Mouse (Mus musculus): ENCODE data around the gene Traf5.

DNA sequence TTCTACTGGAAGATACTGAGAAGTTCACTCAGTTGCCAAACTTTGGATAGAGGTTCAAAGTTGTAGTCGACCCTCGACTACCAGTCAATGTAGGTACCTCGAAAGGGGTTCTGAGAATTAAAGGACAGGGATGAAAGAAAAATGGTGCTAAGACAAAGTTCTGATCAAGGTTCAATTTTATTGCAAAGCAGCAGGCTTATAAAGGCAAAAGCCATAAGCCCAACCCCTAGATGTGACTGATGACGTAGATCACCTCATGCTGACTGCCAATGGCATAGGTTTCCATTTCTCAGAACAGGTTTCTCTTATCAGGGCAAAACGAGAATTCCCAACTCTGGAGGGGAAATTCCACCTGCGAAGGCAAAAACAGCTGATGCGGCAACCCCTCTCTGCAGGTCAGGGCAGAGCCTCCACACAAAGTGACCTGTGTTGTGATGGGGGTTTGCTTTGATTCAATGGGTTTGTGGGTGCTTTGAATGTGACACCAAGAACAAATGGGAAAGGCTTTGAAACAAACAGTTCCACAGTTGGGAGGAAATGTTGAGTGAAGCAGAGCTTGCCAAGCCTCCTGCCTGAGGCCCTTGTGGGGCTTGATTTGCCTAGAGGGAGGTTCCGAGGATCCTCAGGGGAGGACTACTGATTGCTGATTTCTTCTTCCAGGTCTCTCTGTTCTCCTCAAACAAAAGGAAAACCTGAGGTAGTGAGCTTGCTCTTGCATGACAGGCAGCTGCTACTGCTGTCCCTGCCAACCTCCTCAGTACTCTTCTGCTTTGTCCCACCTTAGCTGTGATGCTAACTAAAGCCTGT lies 105.5 kb downstream of the Traf5 start:
- TF ChIP-seq CTCF (IDR thresholded peaks at IDR 0.05; ENCODE audit: borderline replicate concordance, control insufficient read depth, extremely low read depth, insufficient read depth, low read length, poor library complexity): no peak
- no peak for TF ChIP-seq POLR2A (IDR thresholded peaks at IDR 0.05; ENCODE audit: control insufficient read depth, extremely low read depth, insufficient read depth, low read length, poor library complexity)
